Mouse (Mus musculus): ENCODE data around the gene Sms. TPM values are rescaled to one million over a fixed set of nuclear protein-coding genes. Genes with fewer than 3 reads are reported as not detected.
A peak's percentile ranks its signal among the peaks of the same experiment; 100 is the strongest.

Sms gene
- polyA plus RNA-seq, 1 experiment from 2014 or later: 18.3 TPM

GRCm38 (mm10) chrX:157465949-157466348 is 26.1 kb downstream of the Sms start:
- no peak for DNase-seq
- Histone ChIP-seq H3K27me3 (ENCODE audit: insufficient read depth, low read length) (no peaks in the 10 kb centered on the region), H3K4me2 (ENCODE audit: low read depth, low read length) (no peak overlapping the region), H3K9ac (replicated peaks) (no peak overlapping the region), H3K4me3 (ENCODE audit: low read depth, low read length) (no peak overlapping the region), H3K27ac (ENCODE audit: low read depth) (no peak overlapping the region), H3K9me3 (ENCODE audit: low read length) (no peaks in the 10 kb centered on the region), H3K4me1 (ENCODE audit: insufficient read depth) (no peaks in the 10 kb centered on the region), H3K36me3 (replicated peaks; ENCODE audit: insufficient read depth, low read length) (no peaks in the 10 kb centered on the region)
- TF ChIP-seq EP300 (IDR thresholded peaks at IDR 0.05; ENCODE audit: low read depth): no peak
- no peak for TF ChIP-seq CTCF (IDR thresholded peaks at IDR 0.05; ENCODE audit: low read depth)
- ATAC-seq: no peak
- WGBS (ENCODE audit: insufficient replicate concordance): 74% methylated on average over 1 of the region's 1 CpGs

- Histone ChIP-seq H3K9me3 (ENCODE audit: low read length) (no peaks in the 10 kb centered on the region), H3K4me1 (ENCODE audit: insufficient read depth) (no peaks in the 10 kb centered on the region), H3K27ac (ENCODE audit: low read depth) (no peak overlapping the region), H3K9ac (replicated peaks) (no peak overlapping the region), H3K36me3 (replicated peaks; ENCODE audit: insufficient read depth, low read length) (no peaks in the 10 kb centered on the region), H3K4me2 (ENCODE audit: low read depth, low read length) (no peak overlapping the region), H3K27me3 (ENCODE audit: insufficient read depth, low read length) (no peaks in the 10 kb centered on the region), H3K4me3 (ENCODE audit: low read depth, low read length) (no peak overlapping the region)
- DNase-seq: no peak
- TF ChIP-seq CTCF (IDR thresholded peaks at IDR 0.05; ENCODE audit: low read depth) (peak; percentile 48), EP300 (IDR thresholded peaks at IDR 0.05; ENCODE audit: low read depth) (no peak)
- ATAC-seq: no peak
- 77% methylated on average over 3 of the region's 3 CpGs for WGBS (ENCODE audit: insufficient replicate concordance)
These were observed 29.4 kb downstream of the Sms start for GRCm38 (mm10) chrX:157462716-157463115.

GRCm38 (mm10) chrX:157454430-157454829 is 37.7 kb downstream of the Sms start:
- DNase-seq: peak; percentile 61
- Histone ChIP-seq H3K27ac (ENCODE audit: low read depth) (no peak overlapping the region), H3K27me3 (ENCODE audit: insufficient read depth, low read length) (no peaks in the 10 kb centered on the region), H3K36me3 (replicated peaks; ENCODE audit: insufficient read depth, low read length) (no peaks in the 10 kb centered on the region), H3K4me2 (ENCODE audit: low read depth, low read length) (no peak overlapping the region), H3K4me1 (ENCODE audit: insufficient read depth) (no peaks in the 10 kb centered on the region), H3K9ac (replicated peaks) (no peak overlapping the region), H3K4me3 (ENCODE audit: low read depth, low read length) (no peak overlapping the region), H3K9me3 (ENCODE audit: low read length) (no peaks in the 10 kb centered on the region)
- ATAC-seq: no peak
- no peak for TF ChIP-seq EP300 (IDR thresholded peaks at IDR 0.05; ENCODE audit: low read depth)
- TF ChIP-seq CTCF (IDR thresholded peaks at IDR 0.05; ENCODE audit: low read depth): peak; percentile 82
- 41% methylated on average over 1 of the region's 1 CpGs for WGBS (ENCODE audit: insufficient replicate concordance)

- Histone ChIP-seq H3K4me3 (ENCODE audit: low read depth, low read length) (no peak overlapping the region), H3K9ac (replicated peaks) (no peak overlapping the region), H3K4me2 (ENCODE audit: low read depth, low read length) (no peak overlapping the region), H3K4me1 (ENCODE audit: insufficient read depth) (no peaks in the 10 kb centered on the region), H3K36me3 (replicated peaks; ENCODE audit: insufficient read depth, low read length) (no peaks in the 10 kb centered on the region), H3K9me3 (ENCODE audit: low read length) (no peaks in the 10 kb centered on the region), H3K27ac (ENCODE audit: low read depth) (no peak overlapping the region), H3K27me3 (ENCODE audit: insufficient read depth, low read length) (no peaks in the 10 kb centered on the region)
- 76% methylated on average over 1 of the region's 1 CpGs for WGBS (ENCODE audit: insufficient replicate concordance)
- DNase-seq (no peak), ATAC-seq (no peak)
- no peak for TF ChIP-seq EP300 (IDR thresholded peaks at IDR 0.05; ENCODE audit: low read depth)
- TF ChIP-seq CTCF (IDR thresholded peaks at IDR 0.05; ENCODE audit: low read depth): no peak
These were observed 43.1 kb downstream of the Sms start for GRCm38 (mm10) chrX:157449000-157449399.

DNA sequence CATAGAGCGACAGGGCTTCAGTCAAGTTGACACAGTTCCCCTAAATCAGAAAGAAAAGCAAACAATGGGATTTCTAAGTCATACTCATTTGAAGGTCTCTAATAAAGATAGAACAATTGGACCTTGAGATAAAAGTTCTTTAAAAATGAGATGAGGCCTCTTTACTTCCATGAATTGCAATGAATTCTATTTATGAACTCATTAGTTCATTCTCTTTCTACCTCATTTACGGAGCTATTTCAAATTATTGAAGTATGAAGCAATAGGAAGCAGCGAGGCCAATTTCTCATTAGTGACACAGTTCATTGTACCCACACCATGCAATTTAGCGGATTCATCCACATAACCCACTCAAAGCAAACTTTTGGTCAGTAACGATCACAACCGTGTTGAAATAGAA is 44.7 kb downstream of the Sms start:
- H3K27me3 ChIP-seq (ENCODE audit: insufficient read depth, low read length): no peaks in the 10 kb centered on the region
- H3K4me3 ChIP-seq (ENCODE audit: low read depth, low read length): no peak overlapping the region
- H3K9ac ChIP-seq (replicated peaks): no peak overlapping the region
- no peak overlapping the region for H3K4me2 ChIP-seq (ENCODE audit: low read depth, low read length)
- H3K27ac ChIP-seq (ENCODE audit: low read depth): no peak overlapping the region
- no peaks in the 10 kb centered on the region for H3K36me3 ChIP-seq (replicated peaks; ENCODE audit: insufficient read depth, low read length)
- no peak for TF ChIP-seq CTCF (IDR thresholded peaks at IDR 0.05; ENCODE audit: low read depth)
- no peak for TF ChIP-seq EP300 (IDR thresholded peaks at IDR 0.05; ENCODE audit: low read depth)
- 79% methylated on average over 6 of the region's 6 CpGs for WGBS (ENCODE audit: insufficient replicate concordance)
- H3K4me1 ChIP-seq (ENCODE audit: insufficient read depth): no peaks in the 10 kb centered on the region
- DNase-seq (no peak), ATAC-seq (no peak)
- H3K9me3 ChIP-seq (ENCODE audit: low read length): no peaks in the 10 kb centered on the region

- no peaks in the 10 kb centered on the region for H3K4me1 ChIP-seq (ENCODE audit: insufficient read depth)
- H3K27me3 ChIP-seq (ENCODE audit: insufficient read depth, low read length): no peaks in the 10 kb centered on the region
- no peak overlapping the region for H3K4me3 ChIP-seq (ENCODE audit: low read depth, low read length)
- DNase-seq (no peak), ATAC-seq (no peak)
- WGBS (ENCODE audit: insufficient replicate concordance): 48% methylated on average over 1 of the region's 1 CpGs
- no peak overlapping the region for H3K9ac ChIP-seq (replicated peaks)
- no peaks in the 10 kb centered on the region for H3K9me3 ChIP-seq (ENCODE audit: low read length)
- H3K27ac ChIP-seq (ENCODE audit: low read depth): no peak overlapping the region
- H3K4me2 ChIP-seq (ENCODE audit: low read depth, low read length): no peak overlapping the region
- TF ChIP-seq EP300 (IDR thresholded peaks at IDR 0.05; ENCODE audit: low read depth) (no peak), CTCF (IDR thresholded peaks at IDR 0.05; ENCODE audit: low read depth) (no peak)
- H3K36me3 ChIP-seq (replicated peaks; ENCODE audit: insufficient read depth, low read length): no peaks in the 10 kb centered on the region
These were observed 57.3 kb downstream of the Sms start for GRCm38 (mm10) chrX:157434768-157435167.

- no peak for DNase-seq
- WGBS (ENCODE audit: insufficient replicate concordance): 43% methylated on average over 2 of the region's 2 CpGs
- H3K4me3 ChIP-seq (ENCODE audit: low read depth, low read length): no peak overlapping the region
- no peak for ATAC-seq
- TF ChIP-seq CTCF (IDR thresholded peaks at IDR 0.05; ENCODE audit: low read depth): no peak
- no peak for TF ChIP-seq EP300 (IDR thresholded peaks at IDR 0.05; ENCODE audit: low read depth)
- H3K27ac ChIP-seq (ENCODE audit: low read depth): no peak overlapping the region
- H3K27me3 ChIP-seq (ENCODE audit: insufficient read depth, low read length): no peaks in the 10 kb centered on the region
- no peaks in the 10 kb centered on the region for H3K36me3 ChIP-seq (replicated peaks; ENCODE audit: insufficient read depth, low read length)
- H3K4me2 ChIP-seq (ENCODE audit: low read depth, low read length): no peak overlapping the region
- H3K4me1 ChIP-seq (ENCODE audit: insufficient read depth): no peaks in the 10 kb centered on the region
- H3K9ac ChIP-seq (replicated peaks): no peak overlapping the region
- H3K9me3 ChIP-seq (ENCODE audit: low read length): no peaks in the 10 kb centered on the region
These were observed 72.6 kb downstream of the Sms start for GRCm38 (mm10) chrX:157419451-157419850.
